Comparison of ENCODE assay signal across 11 mouse cellular contexts in the genomic region with DNA sequence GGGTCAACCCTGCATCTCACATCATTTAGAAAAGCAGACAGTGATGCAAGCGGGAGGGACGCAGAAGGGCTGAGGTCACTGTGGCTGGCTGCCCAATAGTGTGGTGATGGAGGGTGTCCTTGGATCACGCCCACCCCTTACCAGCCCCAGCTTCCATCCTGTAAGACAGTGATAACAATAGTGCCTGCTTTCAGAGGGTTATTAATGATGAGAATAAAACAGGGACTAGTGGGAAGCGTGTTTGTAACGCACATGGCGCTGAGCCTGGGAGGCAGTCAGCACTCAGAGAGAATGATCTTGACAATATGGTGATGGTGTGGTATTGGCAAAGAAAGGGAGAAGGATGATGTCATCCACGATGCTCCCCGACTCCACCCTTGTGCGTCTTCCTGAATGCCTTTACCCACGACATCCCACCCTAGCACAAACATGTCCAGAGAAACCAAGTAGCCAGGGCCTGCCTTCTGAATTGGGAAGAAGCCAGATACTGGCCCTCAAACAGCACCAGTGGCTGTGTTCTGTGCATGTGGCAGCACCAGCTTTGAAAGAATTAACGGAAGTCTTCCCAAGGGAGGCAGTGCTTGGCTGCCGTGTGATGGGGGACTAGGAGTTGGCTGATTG. TPM values are rescaled to one million over a fixed set of nuclear protein-coding genes. Genes with fewer than 3 reads are reported as not detected.
DNase-seq lines count a peak whose midpoint lies in the region; ATAC-seq lines count a peak whose summit lies in the region.
"Had no signal": no experiment of that assay in that cellular context is flagged by ENCODE, and none has a peak within 500 bp of the region (broad histone marks: within the 10 kb centered on the region; RNA-seq: fewer than 3 reads in every experiment).

No protein-coding gene starts in this region.

- WGBS in midbrain, embryonic 16.5 days, result 71% methylated on average over 12 of the region's 12 CpGs
- WGBS in midbrain, embryonic 11.5 days, result 82% methylated on average over 12 of the region's 12 CpGs

- H3K4me1 ChIP-seq in midbrain, embryonic 16.5 days (ENCODE audit: control insufficient read depth, insufficient read depth, low read length), result peaks cover 4% of the 10 kb centered on the region; the same call in 1 of the 2 replicates
- H3K4me1 ChIP-seq in midbrain, embryonic 11.5 days (ENCODE audit: control insufficient read depth, insufficient read depth, low read length), result no peaks in the 10 kb centered on the region

- H3K27ac ChIP-seq in midbrain, embryonic 16.5 days (ENCODE audit: low read length), result no peak overlapping the region
- H3K27ac ChIP-seq in midbrain, embryonic 11.5 days (ENCODE audit: low read depth, low read length), result no peak overlapping the region
- H3K27ac ChIP-seq: kidney, postnatal 0 days had no signal

- 0 out of 2 replicates have a peak, but pooled peaks have one; percentile 14 for ATAC-seq in midbrain, embryonic 16.5 days
- ATAC-seq in midbrain, embryonic 11.5 days (ENCODE audit: low FRiP score), result no peak

- no peak overlapping the region for H3K9ac ChIP-seq in midbrain, embryonic 16.5 days (ENCODE audit: low read depth, low read length)
- H3K9ac ChIP-seq in midbrain, embryonic 11.5 days (ENCODE audit: low read length), result no peak overlapping the region

- H3K4me3 ChIP-seq in midbrain, embryonic 16.5 days (ENCODE audit: low read depth, low read length), result no peak overlapping the region
- H3K4me3 ChIP-seq in midbrain, embryonic 11.5 days (ENCODE audit: low read depth, low read length), result no peak overlapping the region

- H3K9me3 ChIP-seq in midbrain, embryonic 16.5 days (replicated peaks; ENCODE audit: control insufficient read depth, low read length, poor library complexity, severe bottlenecking), result no peaks in the 10 kb centered on the region
- no peaks in the 10 kb centered on the region for H3K9me3 ChIP-seq in midbrain, embryonic 11.5 days (ENCODE audit: control insufficient read depth, low read length)

- no peaks in the 10 kb centered on the region for H3K36me3 ChIP-seq in midbrain, embryonic 16.5 days (ENCODE audit: control insufficient read depth, insufficient read depth, low read length)
- no peaks in the 10 kb centered on the region for H3K36me3 ChIP-seq in midbrain, embryonic 11.5 days (ENCODE audit: control insufficient read depth, insufficient read depth, low read length)

- H3K27me3 ChIP-seq in midbrain, embryonic 16.5 days (ENCODE audit: control insufficient read depth, insufficient read depth, low read depth, low read length), result no peaks in the 10 kb centered on the region
- H3K27me3 ChIP-seq in midbrain, embryonic 11.5 days (ENCODE audit: control insufficient read depth, insufficient read depth, low read length), result no peaks in the 10 kb centered on the region

- DNase-seq in cerebellum, postnatal 14 days, result peak; percentile 48 to 74
- no peak for DNase-seq in cerebellum, postnatal 25 days
- no peak for DNase-seq in midbrain, embryonic 11.5 days (ENCODE audit: low spot score, missing footprints)
- peak; percentile 40 to 68 for DNase-seq in heart, adult 9 months (ENCODE audit: low spot score in 2 of 2)
- DNase-seq in lung, postnatal 4 days, result peak; percentile 65 to 68
- no peak for DNase-seq in spleen, postnatal 36 days (ENCODE audit: low spot score in 2 of 2)
- no peak for DNase-seq in frontal cortex, postnatal 25 days (ENCODE audit: low spot score in 2 of 2)
- DNase-seq: cerebellum, adult 8-10 months had no signal

- no peak overlapping the region for H3K4me2 ChIP-seq in midbrain, embryonic 16.5 days (ENCODE audit: low read length)
- H3K4me2 ChIP-seq in midbrain, embryonic 11.5 days, result no peak overlapping the region

RNA-seq across cellular contexts. Expression of gene Tsku, which starts 27.9 kb away (rescaled TPM):
- 7.0 and 8.0 TPM in 2 replicates for polyA plus RNA-seq in midbrain, embryonic 16.5 days (2015; fragmentation: Nextera tagmentation; extraction: Ambion mirVana)
- 7.3 and 7.7 TPM in 2 replicates for polyA plus RNA-seq in midbrain, embryonic 11.5 days (2014; fragmentation: Nextera tagmentation; extraction: Ambion mirVana)

RNA-seq across cellular contexts. Expression of gene Gucy2d, which starts 51.2 kb away (rescaled TPM):
- polyA plus RNA-seq in midbrain, embryonic 16.5 days (2015; fragmentation: Nextera tagmentation; extraction: Ambion mirVana), result 0.05 TPM in 1 of 2 replicates, not detected in the other
- polyA plus RNA-seq in midbrain, embryonic 11.5 days (2014; fragmentation: Nextera tagmentation; extraction: Ambion mirVana), result not detected in 2 replicates
- polyA plus RNA-seq: kidney, postnatal 0 days; limb, embryonic 14.5 days had no signal

Comparison
In these comparisons a context has a peak if more than half of its experiments do, and no peak if none do; other contexts are left out.
1. DNase-seq: peak in cerebellum, postnatal 14 days (2 of 2), heart, adult 9 months (2 of 2) and lung, postnatal 4 days (2 of 2); none in cerebellum, postnatal 25 days (0 of 2), midbrain, embryonic 11.5 days (single experiment), spleen, postnatal 36 days (0 of 2) and frontal cortex, postnatal 25 days (0 of 2).